Mouse (Mus musculus) gastrocnemius, adult 2 months (tissue): ENCODE measurements at regions not wholly inside any gene's neighbourhood (a gene's known extent, or its start where the extent isn't known, plus 50 kb on each side); places are given as distances from the start of the nearest gene placed in this dataset.

Experiments
- DNase-seq: peaks from one replicate; pipeline ENCODE4 v3.0.0; 2022
- H3K27ac ChIP-seq: fragments of 200-600 bp; 2 replicates; pipeline ENCODE4 v1.8.1; 2022; ENCODE audit warnings: mild to moderate bottlenecking
- H3K4me3 ChIP-seq: fragments of 200-600 bp; 2 replicates; pipeline ENCODE4 v1.8.1; 2022; ENCODE audit warnings: mild to moderate bottlenecking, moderate library complexity
- CTCF ChIP-seq: fragments of 200-600 bp; IDR thresholded peaks from 2 replicates; pipeline ENCODE4 v1.8.1; 2022; ENCODE audit warnings: antibody characterized with exemption, mild to moderate bottlenecking, moderate library complexity
- intact Hi-C: fragments of 180-260 bp; cut with DNase I; formaldehyde crosslinking; loops from one replicate; pipeline ENCODE4 v1.15.1; 2025

DNA sequence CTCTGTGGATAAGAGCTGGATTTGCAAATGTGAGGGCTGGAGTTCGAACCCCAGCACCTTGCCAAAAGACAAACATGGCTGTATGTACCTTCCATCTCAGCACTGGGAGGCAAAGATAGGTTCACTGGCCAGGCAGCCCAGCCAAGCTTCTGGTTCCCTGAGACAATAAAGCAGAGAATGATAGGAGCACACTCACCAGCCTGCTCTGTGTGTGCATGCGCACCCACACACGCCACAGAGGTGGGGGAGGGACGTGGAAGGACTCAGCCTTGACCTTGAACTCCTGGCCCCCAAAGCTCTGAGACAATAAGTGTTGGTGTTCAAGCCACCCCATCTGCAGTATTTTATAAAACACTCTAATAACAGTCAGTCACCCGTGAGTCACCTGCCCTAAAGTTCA lies 138.1 kb downstream of the Setd4 start:
- intact Hi-C loops, result no loop called here
- no peak for TF ChIP-seq CTCF
- Histone ChIP-seq H3K27ac (no peak overlapping the region), H3K4me3 (no peak overlapping the region)
- DNase-seq, result no peak

DNA sequence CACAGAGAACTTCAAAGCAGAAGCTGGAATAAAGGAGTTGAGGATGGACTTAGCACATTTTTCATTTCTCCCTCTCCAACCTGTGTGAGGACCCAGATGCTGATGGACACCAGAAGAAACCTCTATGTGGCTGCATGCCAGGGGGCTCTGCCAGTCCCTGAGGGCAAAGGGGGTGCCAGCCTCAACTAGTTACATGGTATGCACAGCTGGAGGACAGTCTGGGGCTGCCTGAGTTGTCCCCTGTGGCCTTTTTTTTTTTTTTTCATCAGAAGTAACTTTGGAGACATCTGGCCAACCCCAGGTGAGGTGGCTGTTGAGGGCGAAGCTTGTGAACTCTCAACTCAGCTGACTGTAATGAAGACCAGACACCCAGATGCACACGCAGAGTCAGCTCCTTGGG lies 139.0 kb downstream of the Setd4 start:
- Histone ChIP-seq H3K27ac (no peak overlapping the region), H3K4me3 (no peak overlapping the region)
- DNase-seq, result no peak
- intact Hi-C loops, result no loop called here
- no peak for TF ChIP-seq CTCF

DNA sequence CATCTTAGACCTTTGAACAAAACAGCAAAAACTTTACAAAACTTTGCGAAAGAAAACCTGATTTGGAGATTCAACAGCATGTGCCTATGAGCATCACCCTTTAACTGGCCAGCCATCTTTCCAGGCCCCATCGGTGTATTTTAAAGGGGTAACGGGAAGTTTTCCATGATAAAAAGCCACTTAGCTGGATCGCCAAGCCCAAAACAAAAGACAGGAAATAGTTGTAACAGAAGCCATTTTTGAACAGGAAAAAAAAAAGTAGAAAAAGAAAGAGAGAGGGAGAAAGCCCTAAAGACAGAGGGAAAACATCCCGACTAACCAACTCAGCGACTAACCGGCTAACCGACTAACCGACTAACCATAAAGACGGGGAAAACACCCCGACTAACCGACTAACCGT lies 140.5 kb downstream of the Setd4 start:
- no peak for TF ChIP-seq CTCF
- no peak overlapping the region for H3K4me3 ChIP-seq
- no peak for DNase-seq
- intact Hi-C loops, result no loop called here
- no peak overlapping the region for H3K27ac ChIP-seq

DNA sequence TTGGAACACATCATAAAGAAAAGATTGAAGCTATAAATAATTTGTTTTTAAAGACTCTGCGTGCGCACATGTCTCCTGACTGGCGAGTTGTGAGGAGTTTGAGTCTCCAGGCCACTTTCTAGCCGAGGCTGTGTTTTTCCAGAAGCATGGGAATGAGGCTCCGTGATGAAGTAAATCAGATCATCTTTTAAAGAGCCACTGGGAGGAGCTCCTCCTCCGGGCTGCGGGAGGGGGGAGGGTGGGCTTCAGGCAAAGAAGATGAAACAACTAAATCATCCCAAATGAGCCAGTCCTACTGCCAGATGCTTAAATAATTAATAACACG lies 141.6 kb downstream of the Setd4 start:
- no peak for TF ChIP-seq CTCF
- H3K4me3 ChIP-seq, result no peak overlapping the region
- intact Hi-C loops, result no loop called here
- no peak overlapping the region for H3K27ac ChIP-seq
- DNase-seq, result no peak

DNA sequence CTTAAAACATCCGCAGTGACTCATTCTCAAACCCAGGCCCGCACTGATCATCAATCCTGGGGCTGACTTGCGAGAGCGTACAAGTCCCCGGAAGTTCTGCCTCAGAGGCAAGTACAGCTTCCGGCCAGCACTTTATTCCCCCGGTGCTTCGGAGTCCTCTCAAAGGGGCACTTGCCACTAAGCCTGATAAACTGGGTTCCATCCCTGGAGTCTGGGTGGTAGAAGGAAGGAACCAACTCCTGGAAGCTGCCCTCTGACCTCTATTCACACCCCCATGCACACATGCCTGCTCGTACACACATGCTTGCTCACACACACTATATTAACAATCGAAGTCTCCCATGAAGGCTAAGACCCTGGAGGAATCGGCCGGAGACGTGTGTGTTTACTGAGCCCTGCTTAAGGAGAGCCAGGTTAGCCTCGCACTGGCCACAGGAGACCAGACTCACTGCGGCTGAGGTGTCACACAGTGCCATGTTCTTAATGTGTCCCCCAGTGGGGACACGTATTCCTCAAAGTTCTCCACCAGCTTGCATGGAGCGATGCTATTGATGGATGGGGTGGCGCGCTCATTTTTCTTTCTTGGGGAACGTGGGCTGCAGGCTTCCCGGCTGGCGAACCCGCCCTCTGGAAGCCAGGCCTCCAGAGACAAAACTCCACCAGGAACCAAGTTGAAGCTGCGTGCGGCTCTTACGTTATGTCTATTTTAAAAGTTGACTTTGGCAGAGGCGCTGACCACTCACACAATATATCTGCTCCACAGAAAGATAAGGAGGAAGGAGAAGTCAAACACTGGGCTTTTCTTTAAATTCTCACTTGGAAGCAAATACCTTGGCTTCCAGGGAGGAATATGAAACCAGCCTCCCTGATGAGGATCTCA lies 142.2 kb downstream of the Setd4 start:
- DNase-seq, result no peak
- TF ChIP-seq CTCF, result no peak
- Histone ChIP-seq H3K4me3 (no peak overlapping the region), H3K27ac (no peak overlapping the region)
- intact Hi-C loops, result no loop called here

DNA sequence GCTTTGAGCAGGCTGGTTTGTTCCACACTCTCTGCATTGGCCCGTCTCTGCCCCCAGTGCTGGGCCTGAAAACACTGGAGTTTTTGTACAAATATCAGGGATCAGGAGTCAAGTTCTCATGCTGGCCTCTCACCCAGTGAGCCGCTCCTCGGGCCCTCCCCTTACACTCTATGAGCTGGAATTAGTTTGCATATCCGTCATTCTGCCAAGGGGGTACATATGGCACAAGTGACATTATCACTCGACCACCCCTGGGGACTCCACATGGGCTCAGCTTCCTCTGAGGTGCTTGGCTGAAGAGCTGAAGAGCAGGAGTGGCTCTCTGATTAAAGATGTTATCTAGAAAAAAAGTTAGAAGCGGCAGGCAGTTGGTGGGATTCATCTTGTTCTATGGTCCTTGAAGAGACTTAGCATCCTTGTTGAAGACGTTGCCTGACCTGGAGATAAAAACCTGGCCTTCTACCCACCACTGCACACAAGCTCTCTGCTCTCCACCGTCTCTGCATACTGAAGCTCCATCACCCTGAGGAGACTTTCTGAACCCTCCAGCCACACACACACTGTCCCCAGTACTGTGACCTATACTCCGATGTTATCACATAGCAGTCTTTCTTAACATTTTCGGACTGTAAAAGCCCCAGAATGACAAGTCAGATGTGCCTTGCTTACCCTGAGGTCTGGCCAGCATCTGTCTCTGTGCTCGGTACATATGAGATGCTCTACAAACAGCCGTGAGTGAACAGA lies 144.2 kb downstream of the Setd4 start:
- DNase-seq, result no peak
- TF ChIP-seq CTCF, result no peak
- no peak overlapping the region for H3K27ac ChIP-seq
- intact Hi-C loops, result no loop called here
- no peak overlapping the region for H3K4me3 ChIP-seq

DNA sequence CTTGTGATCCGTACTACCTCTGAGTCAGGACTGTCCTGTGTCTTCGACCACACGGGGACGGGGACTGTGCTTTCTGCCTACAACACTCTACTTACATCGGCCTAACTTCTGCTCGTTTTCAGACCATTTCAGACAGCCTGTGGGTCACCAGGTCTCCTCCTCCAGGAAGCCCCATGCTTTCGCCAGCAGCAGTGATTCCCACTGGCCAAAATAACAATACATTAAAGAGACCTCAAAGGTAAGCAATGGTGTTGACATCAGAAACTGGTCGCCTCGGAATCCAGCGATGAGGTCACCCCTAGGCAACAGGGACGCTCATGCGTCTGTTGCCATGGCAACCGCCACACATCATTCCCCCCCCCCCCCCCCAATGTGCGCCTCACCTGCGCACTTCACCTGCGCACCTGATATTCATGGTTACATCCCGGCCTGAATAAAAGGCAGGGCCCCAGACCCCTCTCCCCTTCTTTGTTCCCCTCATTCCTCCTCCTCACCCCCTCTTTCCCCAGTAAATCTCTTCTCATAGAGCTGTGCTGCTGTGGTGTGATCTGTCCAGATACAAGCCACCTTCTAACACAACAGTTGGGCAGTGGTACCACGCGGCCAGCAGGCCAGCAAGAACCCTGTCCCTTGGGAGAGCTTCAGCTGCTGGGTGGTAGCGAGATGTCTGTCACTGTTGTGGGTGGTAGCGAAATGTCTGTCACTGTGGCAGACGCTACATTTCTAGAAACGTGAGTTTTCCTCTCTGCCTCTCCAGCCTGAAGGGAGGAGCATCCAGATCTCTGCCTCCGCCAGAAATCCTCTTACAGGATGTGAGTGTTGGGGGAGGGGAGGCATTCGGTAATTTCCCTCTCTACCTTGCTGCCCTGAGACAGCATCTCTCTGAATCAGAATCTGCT lies 145.0 kb downstream of the Setd4 start:
- no peak for TF ChIP-seq CTCF
- intact Hi-C loops, result no loop called here
- Histone ChIP-seq H3K4me3 (no peak overlapping the region), H3K27ac (no peak overlapping the region)
- DNase-seq, result no peak

DNA sequence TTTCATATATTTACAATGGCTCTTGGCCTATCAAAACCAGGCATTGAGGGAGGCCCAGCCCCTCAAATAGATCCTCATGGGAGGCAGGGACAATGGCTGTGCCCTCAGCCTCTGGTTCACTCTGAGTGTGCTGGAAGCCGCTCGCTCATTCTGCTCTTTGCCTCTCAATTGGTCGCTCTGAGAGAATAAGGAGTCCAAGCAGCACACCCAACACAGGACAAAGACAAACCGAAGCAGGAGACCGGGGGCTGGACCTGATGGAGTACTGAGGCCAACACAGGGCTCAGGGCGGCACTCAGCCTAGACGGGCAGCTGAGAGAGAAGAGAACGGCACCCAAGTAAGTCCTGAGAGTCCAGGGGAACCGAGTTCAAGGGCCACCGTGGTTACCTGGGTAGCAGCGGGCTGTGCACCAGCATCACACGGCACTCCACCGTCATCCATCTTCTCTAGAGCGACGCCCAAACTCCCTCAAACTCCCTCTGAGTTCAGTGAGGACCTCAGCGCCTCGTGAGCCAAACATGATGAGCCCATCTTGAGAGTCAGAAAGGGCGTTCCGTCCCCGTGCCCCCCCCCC lies 145.8 kb downstream of the Setd4 start:
- Histone ChIP-seq H3K4me3 (no peak overlapping the region), H3K27ac (no peak overlapping the region)
- no peak for DNase-seq
- TF ChIP-seq CTCF, result no peak
- intact Hi-C loops, result no loop called here

DNA sequence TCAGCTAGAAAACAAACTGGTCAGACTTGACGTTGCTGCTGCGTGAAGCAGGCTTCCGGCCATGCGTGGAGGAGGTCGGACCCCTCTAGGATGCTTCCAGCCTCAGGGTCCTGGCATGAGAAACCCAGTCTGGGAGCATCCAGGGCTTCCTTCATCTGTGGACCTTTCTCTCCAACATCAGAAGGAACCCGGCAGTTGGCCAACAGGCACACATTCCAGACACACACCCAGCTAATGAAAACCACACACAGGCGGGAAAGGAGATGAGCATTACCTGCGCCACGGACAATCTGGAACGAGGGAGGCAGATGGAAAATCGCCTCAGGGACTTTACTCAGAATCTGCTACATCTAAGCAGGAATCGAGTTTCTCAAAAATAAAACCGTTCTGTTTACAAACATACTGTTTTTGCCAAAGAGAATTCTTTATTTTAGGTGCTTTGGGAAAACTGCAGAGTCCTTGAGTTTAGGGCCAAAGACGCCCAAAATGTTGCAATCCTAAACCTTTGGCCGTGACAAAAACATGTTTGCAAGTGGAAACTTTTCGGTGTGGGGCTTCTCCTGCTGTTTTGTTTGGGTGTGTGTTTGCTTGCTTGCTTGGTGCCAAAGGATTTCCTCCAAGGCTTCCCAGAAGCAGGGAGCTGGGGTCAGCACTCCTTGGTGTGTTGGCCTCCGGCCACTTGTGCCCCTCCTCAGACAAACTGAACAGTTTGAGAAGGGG lies 147.0 kb downstream of the Setd4 start:
- Histone ChIP-seq H3K4me3 (no peak overlapping the region), H3K27ac (peak overlapping the region; percentile 38; the same call in 1 of the 2 replicates)
- TF ChIP-seq CTCF, result no peak
- peak; percentile 67 for DNase-seq
- intact Hi-C loops, result no loop called here

DNA sequence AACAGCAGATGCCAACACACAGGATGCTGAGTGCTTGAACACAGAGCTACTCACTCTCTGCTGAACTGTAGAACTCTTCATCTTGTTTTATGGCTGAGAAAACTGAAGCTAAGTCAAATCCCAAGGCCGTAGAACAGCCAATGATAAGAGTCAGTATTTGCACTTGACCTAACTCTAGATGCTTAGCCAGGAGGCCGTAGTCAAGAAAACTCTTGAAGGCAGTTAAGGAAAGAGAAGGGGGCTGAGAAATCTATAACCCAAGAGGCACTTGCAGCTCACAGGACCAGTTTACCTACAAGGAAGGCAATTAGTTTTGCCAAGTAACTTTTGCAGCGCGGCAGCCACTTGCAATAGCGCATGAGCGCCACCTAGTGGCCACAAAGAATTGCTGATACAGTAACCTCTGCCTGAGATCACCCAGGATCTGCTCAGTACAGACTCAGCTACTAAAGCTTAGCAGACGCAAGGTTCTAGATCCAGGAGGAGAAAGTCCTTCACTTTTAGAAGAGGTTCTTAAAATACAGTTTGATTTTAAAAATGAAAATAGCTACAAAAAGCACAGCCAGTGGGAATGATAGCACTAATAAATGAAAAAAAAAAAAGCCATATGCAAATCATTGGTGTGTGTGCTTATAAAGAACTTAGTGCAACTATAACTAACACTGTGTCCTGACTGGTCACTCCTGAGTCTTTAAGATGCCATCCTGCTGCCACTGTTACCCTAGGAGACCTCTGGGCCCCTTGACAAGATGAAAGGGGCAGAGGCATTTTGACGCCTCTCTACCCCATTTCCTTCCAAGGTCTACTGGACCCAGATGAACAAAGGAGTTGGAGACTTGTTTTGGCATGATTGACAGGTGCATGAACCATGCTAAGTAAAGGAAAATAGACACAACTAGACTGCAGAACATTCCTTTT lies 149.5 kb downstream of the Setd4 start:
- DNase-seq, result peak; percentile 86
- Histone ChIP-seq H3K27ac (no peak overlapping the region), H3K4me3 (no peak overlapping the region)
- peak; percentile 98 for TF ChIP-seq CTCF
- intact Hi-C loops, result loop anchor here (1.0 to 5.0 kb wide), 4 partner anchors 162 to 910 kb away; no protein-coding TSS in a partner anchor

DNA sequence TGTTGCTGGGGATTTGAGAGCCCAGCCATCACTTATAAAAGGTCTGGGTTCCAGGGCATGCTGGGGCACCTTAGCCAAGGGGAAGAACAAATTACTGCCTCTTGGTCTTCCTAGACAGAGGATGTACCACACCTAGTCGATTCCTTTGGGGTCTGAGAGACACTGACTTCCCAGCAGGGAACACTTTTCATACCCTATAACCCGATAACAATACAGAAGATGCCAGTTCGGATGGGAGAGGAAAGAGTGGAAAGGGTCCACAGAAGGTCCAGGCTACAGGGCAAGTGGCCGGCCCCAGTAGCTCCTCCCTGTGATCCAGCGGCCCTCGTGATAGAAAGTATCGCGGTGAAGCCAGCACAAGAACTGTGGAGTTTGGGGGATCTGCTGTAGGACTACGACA lies 150.8 kb downstream of the Setd4 start:
- intact Hi-C loops, result loop anchor here (5.0 kb wide), 1 partner anchor 886 kb away; no protein-coding TSS in a partner anchor
- H3K4me3 ChIP-seq, result no peak overlapping the region

More for the DNA sequence above, 150.8 kb downstream of the Setd4 start:
- no peak for TF ChIP-seq CTCF
- no peak overlapping the region for H3K27ac ChIP-seq
- no peak for DNase-seq
